Mouse (Mus musculus): ENCODE measurements at regions not wholly inside any gene's neighbourhood (a gene's known extent, or its start where the extent isn't known, plus 50 kb on each side); places are given as distances from the start of the nearest gene placed in this dataset.

DNA sequence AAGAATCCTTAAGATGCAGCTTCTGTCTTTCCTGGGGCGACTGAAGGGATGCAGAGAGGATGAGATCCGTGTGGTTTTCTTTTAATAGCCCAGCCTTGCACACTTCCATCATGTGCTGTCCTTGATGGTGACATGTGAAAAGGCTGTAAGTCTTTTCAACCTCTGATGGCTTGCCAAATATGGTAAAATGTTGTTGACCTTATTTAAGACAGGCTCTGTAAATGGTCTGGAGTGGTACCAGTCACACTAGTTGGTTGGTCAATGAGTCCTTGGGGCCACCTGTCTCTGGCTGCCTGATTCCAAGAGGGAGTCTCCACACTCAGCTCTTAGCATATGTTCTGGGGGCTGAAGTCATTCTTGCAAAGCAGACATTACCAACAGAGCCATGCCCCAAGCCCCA is 547.7 kb downstream of the Bnc2 start:
- H3K9me3 ChIP-seq (replicated peaks; ENCODE audit: insufficient read depth, low read length) = no peaks in the 10 kb centered on the region
- H3K4me1 ChIP-seq (ENCODE audit: control insufficient read depth in 1 of 2, insufficient read depth in 2 of 2, low read length in 2 of 2) = no peaks in the 10 kb centered on the region; a peak in 1 of 4 replicates
- H3K27ac ChIP-seq (ENCODE audit: control insufficient read depth, low read depth, low read length) = no peak overlapping the region
- H3K36me3 ChIP-seq (ENCODE audit: control insufficient read depth in 1 of 2, insufficient read depth in 2 of 2, low read length in 2 of 2) = no peaks in the 10 kb centered on the region
- no peak overlapping the region for H3K4me3 ChIP-seq (ENCODE audit: control insufficient read depth in 1 of 2, insufficient read depth in 1 of 2, low read depth in 2 of 2, low read length in 2 of 2)
- TF ChIP-seq CHD1 (IDR thresholded peaks at IDR 0.05; ENCODE audit: low read depth, low read length) (no peak), JUND (IDR thresholded peaks at IDR 0.05; ENCODE audit: low read depth, low read length) (no peak), BHLHE40 (IDR thresholded peaks at IDR 0.05; ENCODE audit: borderline replicate concordance, low read depth, low read length) (no peak), HCFC1 (IDR thresholded peaks at IDR 0.05; ENCODE audit: low read depth, low read length) (no peak), NRF1 (IDR thresholded peaks at IDR 0.05; ENCODE audit: insufficient read depth, low read depth, low read length, poor library complexity, severe bottlenecking) (no peak), MAZ (IDR thresholded peaks at IDR 0.05; ENCODE audit: low read depth, low read length) (no peak), RCOR1 (IDR thresholded peaks at IDR 0.05; ENCODE audit: low read depth, low read length) (no peak), CHD2 (IDR thresholded peaks at IDR 0.05; ENCODE audit: low read length) (no peak), ETS1 (IDR thresholded peaks at IDR 0.05; ENCODE audit: low read depth, low read length) (no peak), MYC (IDR thresholded peaks at IDR 0.05; ENCODE audit: low read depth, low read length) (no peak), ZMIZ1 (IDR thresholded peaks at IDR 0.05; ENCODE audit: low read depth, low read length) (no peak), MAX (IDR thresholded peaks at IDR 0.05; ENCODE audit: low read length) (no peak), E2F4 (IDR thresholded peaks at IDR 0.05; ENCODE audit: borderline replicate concordance, low read depth, low read length) (no peak)
- H3K9ac ChIP-seq (ENCODE audit: control insufficient read depth, low read depth, low read length, poor library complexity, severe bottlenecking) = no peak overlapping the region
- DNase-seq (ENCODE audit: low read depth, low spot score) = no peak
- no peaks in the 10 kb centered on the region for H3K79me2 ChIP-seq (ENCODE audit: control insufficient read depth, insufficient read depth, low read length, poor library complexity)
- no peaks in the 10 kb centered on the region for H3K27me3 ChIP-seq (ENCODE audit: control insufficient read depth in 1 of 2, insufficient read depth in 2 of 2, low read length in 2 of 2)

DNA sequence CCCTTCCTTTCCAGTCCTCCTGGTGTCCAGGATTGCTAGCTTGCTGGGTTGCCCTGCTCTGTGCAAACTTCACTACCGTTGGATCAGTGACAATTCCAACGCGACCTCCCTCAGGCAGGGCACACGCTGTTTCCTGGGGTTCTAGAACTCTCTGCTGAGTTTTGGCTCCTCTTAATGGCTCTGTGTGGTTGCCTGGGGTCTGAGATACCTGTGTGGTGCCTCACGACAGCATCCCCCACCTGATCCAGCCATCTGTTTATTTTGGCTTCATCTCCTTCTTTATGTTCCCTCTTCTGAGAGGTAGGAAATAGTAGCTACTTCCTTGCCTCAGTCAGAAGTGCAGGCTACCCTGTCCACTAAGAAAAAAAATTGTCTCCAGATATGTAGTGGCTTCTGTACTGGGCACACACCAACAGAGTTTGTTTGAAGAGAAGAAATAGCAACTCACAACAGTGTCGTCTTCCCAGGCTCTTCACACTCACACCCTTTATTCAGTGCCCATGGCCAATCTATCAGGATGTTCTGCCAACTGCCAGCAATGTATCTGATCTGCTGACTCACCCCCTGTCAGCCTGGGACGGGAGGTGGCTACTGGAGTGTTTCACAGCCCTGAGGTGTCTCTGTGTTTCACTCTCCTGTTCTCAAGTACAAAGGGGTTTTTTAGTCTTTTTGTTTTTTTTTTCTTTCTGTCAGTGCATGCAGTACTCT is 544.1 kb downstream of the Bnc2 start:
- no peaks in the 10 kb centered on the region for H3K27me3 ChIP-seq (ENCODE audit: control insufficient read depth in 1 of 2, insufficient read depth in 2 of 2, low read length in 2 of 2)
- TF ChIP-seq MAZ (IDR thresholded peaks at IDR 0.05; ENCODE audit: low read depth, low read length) = no peak
- no peak for TF ChIP-seq USF1 (IDR thresholded peaks at IDR 0.05; ENCODE audit: low read depth, low read length)
- no peak for TF ChIP-seq HCFC1 (IDR thresholded peaks at IDR 0.05; ENCODE audit: low read depth, low read length)
- TF ChIP-seq CHD1 (IDR thresholded peaks at IDR 0.05; ENCODE audit: low read depth, low read length) = no peak
- TF ChIP-seq EP300 (IDR thresholded peaks at IDR 0.05; ENCODE audit: low read depth in 1 of 2, low read length in 2 of 2) = peak in 1 of 2 experiments; percentile 36; a peak in 1 of 4 replicates
- no peak for TF ChIP-seq MEF2A (IDR thresholded peaks at IDR 0.05; ENCODE audit: extremely low read depth, insufficient replicate concordance, low read depth, low read length, poor library complexity, severe bottlenecking)
- DNase-seq (ENCODE audit: low read depth, low spot score) = peak; percentile 35
- H3K9me3 ChIP-seq (replicated peaks; ENCODE audit: insufficient read depth, low read length) = no peaks in the 10 kb centered on the region
- H3K27ac ChIP-seq (ENCODE audit: control insufficient read depth, low read depth, low read length) = no peak overlapping the region
- H3K9ac ChIP-seq (ENCODE audit: control insufficient read depth, low read depth, low read length, poor library complexity, severe bottlenecking) = no peak overlapping the region
- no peaks in the 10 kb centered on the region for H3K79me2 ChIP-seq (ENCODE audit: control insufficient read depth, insufficient read depth, low read length, poor library complexity)
- H3K4me1 ChIP-seq (ENCODE audit: control insufficient read depth in 1 of 2, insufficient read depth in 2 of 2, low read length in 2 of 2) = no peaks in the 10 kb centered on the region; a peak in 1 of 4 replicates
- H3K4me3 ChIP-seq (ENCODE audit: control insufficient read depth in 1 of 2, insufficient read depth in 1 of 2, low read depth in 2 of 2, low read length in 2 of 2) = no peak overlapping the region
- no peaks in the 10 kb centered on the region for H3K36me3 ChIP-seq (ENCODE audit: control insufficient read depth in 1 of 2, insufficient read depth in 2 of 2, low read length in 2 of 2)

Measured in MEL (cell line).